Mouse (Mus musculus) mature B cell (primary cell): ENCODE measurements around the gene Mgmt.

ENCODE experiments used
- in situ Hi-C: fragments of 300-500 bp; cut with MboI; formaldehyde crosslinking; loops from 2 replicates; pipeline ENCODE4 v1.14.3; 2019

Mgmt gene

DNA sequence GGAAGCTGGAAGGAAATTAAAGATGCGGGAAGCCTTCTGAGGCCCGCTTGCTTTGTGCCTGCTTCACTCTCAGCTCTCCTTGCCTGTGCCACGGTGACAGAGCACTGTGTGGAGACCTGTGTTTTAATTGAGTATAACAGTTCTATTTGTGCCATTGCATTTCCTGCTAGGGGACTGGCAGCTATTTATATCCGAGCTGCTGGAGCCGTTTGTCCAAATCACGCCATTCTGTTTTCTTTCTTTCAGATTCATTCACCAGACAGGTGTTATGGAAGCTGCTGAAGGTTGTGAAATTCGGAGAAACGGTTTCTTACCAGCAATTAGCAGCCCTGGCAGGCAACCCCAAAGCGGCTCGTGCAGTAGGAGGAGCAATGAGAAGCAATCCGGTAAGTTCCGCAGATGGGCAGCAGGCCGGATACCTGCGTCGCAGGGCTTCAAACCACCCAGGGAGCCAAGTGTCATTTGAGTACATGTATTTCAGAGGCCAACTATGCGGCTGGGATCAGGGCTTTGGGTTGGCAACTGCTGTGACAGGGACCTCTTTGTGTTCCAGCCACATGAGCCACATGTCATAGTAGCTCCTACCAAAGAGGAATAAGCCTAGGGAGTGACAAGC lies 226.9 kb downstream of the Mgmt start:
- in situ Hi-C loops, result no loop called here

DNA sequence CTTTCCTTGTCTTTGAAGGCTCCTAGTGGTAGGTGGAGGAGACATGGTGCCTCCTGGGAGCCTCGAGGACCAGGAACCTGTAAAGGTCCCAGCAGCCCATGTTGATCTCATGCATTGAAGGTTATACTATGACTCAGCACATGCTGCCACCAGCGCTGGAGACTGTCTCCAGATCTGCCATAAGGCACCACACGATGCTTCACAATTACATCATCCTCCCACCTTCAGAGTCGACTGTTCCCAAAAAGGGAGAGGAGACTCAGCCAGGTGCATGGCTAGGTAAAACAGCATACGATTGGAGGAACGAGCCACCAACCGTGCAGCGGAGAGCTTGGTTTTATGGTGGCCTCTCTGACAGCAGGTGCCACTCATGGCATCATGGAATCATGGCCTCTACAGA lies 234.3 kb downstream of the Mgmt start:
- in situ Hi-C loops, result no loop called here

DNA sequence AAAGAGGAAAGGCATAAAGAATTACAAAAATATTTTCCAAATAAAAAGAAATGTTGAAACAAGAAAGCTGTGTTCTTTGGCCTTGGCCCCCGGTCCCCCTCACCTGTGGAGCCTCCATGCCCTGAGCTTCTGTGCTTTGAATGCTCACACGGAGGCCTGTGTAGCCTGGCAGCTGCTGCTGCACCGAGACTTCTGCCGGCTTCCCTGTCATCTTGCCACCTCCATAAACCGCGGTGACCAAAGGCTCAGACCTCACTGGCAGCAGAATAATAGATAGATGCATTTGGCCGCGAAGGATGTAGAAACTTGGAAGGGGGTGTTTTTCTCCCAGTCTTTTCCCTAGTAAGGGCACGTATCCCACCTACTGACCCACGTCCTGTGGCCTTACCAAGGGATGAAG lies 235.8 kb downstream of the Mgmt start:
- in situ Hi-C loops, result no loop called here

DNA sequence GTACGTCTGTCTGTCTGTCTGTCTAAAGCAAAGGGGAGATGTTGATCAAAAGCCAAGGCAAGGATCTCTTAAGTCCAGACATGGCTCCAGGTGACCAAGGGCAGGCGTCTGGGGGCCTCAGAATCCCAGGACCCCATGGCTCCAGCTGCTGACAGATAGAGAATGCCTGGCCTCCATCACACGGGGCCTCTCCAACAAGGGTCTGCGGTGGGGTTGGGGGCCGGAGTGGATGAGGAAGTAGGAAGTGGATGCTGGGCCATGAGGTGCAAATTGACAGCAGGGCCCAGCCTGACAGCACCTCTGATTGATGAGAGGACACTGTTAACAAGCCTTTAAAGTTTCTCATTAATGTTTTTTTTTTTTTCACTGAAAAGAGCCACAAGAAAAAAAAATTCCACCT lies 237.5 kb downstream of the Mgmt start:
- in situ Hi-C loops, result no loop called here

DNA sequence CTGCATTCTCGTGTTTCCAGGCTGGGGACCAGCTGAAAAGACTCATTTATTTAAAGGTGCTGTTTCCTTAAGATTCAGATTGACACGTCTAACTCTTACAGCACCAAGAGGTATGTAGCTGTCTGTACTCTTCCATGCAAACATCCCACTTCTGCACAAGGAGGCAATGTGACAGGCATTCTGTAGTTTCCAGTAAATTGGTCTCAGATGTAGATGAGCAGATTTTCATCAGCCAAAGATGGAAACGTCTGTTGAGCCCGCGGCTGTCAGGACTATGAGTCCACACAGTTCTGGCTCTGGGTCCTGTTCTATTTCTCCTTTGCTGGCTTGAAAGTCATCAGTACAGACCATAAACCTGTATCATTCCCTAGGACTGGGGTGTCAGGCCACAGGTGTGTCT lies 243.7 kb downstream of the Mgmt start:
- in situ Hi-C loops, result no loop called here

DNA sequence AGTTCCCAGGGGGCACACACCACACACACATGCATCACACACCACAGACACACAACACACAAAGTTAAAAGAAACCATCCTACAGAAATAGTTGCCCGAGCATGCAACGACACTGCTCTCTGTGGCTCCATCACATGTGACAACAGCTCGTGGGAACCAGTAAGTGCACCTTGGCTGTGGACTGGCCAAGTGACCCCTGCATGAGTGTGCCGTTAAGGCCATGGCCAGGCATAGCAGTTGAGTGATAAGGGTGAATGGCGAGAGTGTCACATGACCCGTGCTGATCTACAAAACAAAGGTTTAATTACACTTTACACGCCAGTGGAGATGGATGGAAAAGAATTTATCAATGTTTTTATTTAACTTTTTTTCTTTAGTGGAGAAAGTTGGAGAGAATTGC lies 245.9 kb downstream of the Mgmt start:
- in situ Hi-C loops, result no loop called here

DNA sequence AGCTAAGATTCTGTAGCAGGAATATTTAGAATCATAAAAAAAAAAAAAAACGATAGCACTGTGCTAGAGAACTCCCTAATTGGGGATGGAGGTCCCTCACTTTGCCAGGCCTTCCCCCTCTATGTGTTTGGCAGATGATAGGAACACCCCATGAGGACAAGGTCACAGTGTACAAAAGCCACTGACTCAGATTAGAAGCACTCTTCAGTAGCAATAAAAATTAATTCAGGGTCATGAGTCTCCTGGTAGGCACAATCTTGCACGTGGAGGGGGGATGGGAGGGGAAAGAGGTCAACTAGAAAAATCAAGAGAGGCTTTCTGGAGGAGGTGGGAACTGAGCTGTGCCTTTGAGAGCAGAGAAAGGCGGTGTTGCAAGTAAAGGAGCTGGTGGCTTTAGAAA lies 247.0 kb downstream of the Mgmt start:
- in situ Hi-C loops, result no loop called here

DNA sequence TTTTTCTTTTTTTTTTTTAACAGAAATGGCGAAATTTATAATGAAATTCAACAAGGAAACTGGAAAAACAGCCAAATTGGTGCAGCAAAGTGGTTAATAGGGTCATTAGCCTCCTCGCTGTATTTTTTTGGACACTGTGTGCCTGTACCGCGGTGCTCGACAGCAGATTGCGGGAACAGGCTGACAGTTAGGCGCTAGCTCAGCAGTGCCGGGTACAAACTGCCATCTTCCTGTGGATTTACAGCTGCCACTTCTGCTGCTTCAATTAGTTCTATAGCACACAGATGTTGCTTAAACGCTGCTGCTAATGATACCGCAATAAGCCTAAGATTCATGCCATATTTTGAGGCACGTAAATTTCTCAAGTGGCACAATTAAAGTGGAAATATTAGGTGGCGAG lies 252.7 kb downstream of the Mgmt start:
- in situ Hi-C loops, result no loop called here

DNA sequence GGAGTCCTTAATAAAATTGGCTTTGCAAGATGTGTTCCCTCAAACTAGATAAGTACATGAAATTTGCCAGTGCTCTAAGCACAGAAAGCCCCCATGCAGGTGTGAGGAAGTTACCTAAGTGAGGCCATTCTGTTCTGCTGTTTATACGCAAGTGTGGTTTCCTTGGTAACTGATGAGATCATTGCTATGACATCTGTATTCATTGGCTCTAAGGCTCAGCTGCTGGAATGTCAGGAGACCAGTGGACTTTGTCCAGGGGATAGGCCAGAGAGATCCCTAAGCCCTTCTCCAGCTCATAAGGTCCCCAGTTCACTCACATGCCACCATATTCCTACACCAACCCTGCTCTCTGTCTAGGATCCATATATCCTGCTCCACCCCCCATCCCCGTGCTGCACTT lies 257.4 kb downstream of the Mgmt start:
- in situ Hi-C loops, result no loop called here

DNA sequence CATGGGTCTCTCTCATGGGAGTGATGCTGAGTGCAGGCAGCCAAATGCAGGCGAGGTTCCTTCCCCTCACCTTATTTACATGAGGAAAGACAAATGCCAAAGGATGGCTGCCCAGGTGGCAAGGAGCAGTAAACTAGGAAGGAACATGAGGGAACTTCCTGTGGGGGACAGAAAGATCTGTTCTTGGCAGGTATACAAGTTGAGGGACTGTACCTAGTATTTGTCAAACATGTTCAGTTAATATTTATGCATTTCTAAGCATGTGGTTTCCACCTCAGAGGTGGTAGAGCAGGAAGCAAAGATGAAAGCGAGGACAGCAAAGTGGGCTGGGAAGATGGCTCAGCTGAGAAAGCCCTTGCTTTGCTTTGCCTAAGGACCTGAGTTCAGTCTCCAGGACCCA lies 260.2 kb downstream of the Mgmt start:
- in situ Hi-C loops, result no loop called here

DNA sequence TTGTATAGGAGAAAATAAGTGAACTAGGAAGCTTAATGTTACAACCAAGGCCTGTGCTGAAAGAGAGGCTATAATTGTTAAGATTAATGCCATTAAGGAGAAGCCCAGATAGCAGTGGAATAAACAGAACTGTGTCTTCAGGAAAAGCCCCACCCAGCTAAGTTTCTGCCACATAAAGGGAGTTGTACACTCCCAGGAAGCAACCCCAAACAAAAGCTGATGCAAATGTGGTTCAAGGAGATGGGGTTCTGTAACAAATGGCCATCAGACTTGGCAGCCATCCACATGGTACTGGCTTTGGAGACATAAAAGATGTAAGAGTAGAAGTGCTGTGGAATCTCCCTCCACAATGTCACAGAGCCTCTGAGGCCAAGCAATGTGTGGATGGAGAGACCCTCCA lies 264.7 kb downstream of the Mgmt start:
- in situ Hi-C loops, result no loop called here

DNA sequence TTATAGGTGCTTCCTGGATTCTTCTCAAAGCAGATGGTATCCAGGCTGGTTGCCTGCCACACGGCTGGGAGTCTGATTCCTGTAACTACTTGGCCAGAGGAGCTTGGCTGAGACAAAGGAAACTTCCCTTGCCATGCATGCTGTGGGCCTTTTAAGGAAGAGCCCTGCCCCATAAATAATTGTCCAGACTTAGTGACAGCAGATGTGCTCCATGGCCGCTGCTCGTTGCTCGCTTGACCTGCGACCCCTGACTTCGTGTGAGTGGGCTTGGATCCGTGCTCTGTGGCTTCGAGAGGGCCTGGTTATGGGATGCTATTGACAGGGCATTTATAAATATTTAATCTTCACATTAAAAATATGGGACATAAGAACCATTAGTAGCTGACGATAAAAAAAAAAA lies 277.9 kb downstream of the Mgmt start:
- in situ Hi-C loops, result no loop called here
